Mouse (Mus musculus): Measurements from ENCODE around the gene Platr17. TPM values are rescaled to one million over a fixed set of nuclear protein-coding genes. Genes with fewer than 3 reads are reported as not detected.
A peak's percentile ranks its signal among the peaks of the same experiment; 100 is the strongest.

The Platr17 gene
- total and polyA plus RNA-seq, 3 experiments, result not detected

DNA sequence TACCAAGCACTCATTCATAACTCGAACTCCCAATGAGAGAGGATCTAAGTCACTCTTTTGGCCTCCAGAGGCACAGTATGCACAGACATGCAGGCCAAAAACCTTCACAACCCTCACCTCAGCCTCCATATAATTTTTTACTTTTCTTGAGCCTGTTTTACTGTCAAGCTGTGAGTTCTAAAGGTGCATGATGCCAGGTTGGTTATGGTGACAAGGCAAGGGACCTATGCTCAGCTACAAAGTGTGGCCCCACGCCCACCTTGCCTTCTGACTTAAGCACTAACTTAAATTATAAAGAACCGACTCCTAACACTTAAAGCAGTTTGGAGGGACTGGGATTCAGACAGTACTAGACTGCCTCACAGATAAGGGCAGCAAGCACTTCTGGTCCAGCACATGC lies 48.4 kb downstream of the Platr17 start:
- H3K27me3 ChIP-seq (ENCODE audit: control insufficient read depth, insufficient read depth, low read length), result no peaks in the 10 kb centered on the region
- no peak for DNase-seq
- H3K9ac ChIP-seq (ENCODE audit: low read depth, low read length), result no peak overlapping the region
- no peak overlapping the region for H3K4me3 ChIP-seq
- TF ChIP-seq CTCF (IDR thresholded peaks at IDR 0.05) (no peak), POLR2A (IDR thresholded peaks at IDR 0.05; ENCODE audit: insufficient read depth, low read depth, low read length) (no peak), EP300 (IDR thresholded peaks at IDR 0.05; ENCODE audit: insufficient read depth, low read depth, low read length) (no peak)
- H3K27ac ChIP-seq, result no peak overlapping the region
- peaks cover 7% of the 10 kb centered on the region for H3K4me1 ChIP-seq (ENCODE audit: control insufficient read depth, insufficient read depth, low read length)
- H3K36me3 ChIP-seq (ENCODE audit: control insufficient read depth, insufficient read depth, low read length), result peaks cover 3% of the 10 kb centered on the region; the same call in 1 of the 2 replicates
- 71% methylated on average over 3 of the region's 3 CpGs for WGBS
- no peaks in the 10 kb centered on the region for H3K79me2 ChIP-seq (replicated peaks; ENCODE audit: control insufficient read depth, insufficient read depth, low read length)
- intact Hi-C loops (cut with DNase I), result no loop called here

DNA sequence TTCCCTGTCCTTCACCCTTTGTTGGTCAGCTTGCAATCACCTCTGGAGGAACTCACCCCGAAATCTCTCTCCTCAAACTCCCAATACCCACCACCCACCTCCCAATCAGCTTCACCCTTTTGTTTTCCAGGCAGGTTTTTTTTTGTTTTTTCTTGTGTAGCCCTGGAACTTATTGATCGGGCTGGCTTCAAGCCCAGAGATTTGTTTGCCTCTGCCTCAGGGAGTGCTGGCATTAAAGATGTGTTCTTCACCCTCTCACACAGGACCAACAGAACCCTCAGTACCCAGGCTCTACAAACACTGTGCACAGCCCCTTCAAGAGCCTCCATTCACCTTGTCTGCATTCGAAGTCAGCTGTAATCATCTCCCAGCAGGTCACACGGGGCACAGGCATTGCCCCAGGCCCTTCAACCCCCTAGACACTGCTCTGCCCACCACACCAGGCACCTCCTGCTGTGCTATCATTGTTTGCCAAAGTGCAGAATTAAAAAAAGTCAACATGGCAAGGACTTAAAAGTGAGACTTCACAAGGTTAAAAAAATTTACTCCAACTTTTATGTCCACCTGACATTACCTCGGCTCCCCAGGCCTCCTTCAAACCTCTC lies 49.1 kb downstream of the Platr17 start:
- Histone ChIP-seq H3K27ac (no peak overlapping the region; the same call in 1 of the 2 replicates), H3K36me3 (ENCODE audit: control insufficient read depth, insufficient read depth, low read length) (peaks cover 3% of the 10 kb centered on the region; the same call in 1 of the 2 replicates), H3K27me3 (ENCODE audit: control insufficient read depth, insufficient read depth, low read length) (no peaks in the 10 kb centered on the region), H3K9ac (ENCODE audit: low read depth, low read length) (peak overlapping the region; percentile 19), H3K4me3 (no peak overlapping the region), H3K79me2 (replicated peaks; ENCODE audit: control insufficient read depth, insufficient read depth, low read length) (no peaks in the 10 kb centered on the region), H3K4me1 (ENCODE audit: control insufficient read depth, insufficient read depth, low read length) (peaks cover 7% of the 10 kb centered on the region)
- DNase-seq, result no peak
- intact Hi-C loops (cut with DNase I), result loop anchor here (2.0 kb wide), 1 partner anchor 73 kb away; no protein-coding TSS in a partner anchor
- TF ChIP-seq EP300 (IDR thresholded peaks at IDR 0.05; ENCODE audit: insufficient read depth, low read depth, low read length), result no peak
- no peak for TF ChIP-seq CTCF (IDR thresholded peaks at IDR 0.05)
- TF ChIP-seq POLR2A (IDR thresholded peaks at IDR 0.05; ENCODE audit: insufficient read depth, low read depth, low read length), result no peak
- whole genome bisulfite sequencing, result 36% methylated on average over 5 of the region's 5 CpGs

DNA sequence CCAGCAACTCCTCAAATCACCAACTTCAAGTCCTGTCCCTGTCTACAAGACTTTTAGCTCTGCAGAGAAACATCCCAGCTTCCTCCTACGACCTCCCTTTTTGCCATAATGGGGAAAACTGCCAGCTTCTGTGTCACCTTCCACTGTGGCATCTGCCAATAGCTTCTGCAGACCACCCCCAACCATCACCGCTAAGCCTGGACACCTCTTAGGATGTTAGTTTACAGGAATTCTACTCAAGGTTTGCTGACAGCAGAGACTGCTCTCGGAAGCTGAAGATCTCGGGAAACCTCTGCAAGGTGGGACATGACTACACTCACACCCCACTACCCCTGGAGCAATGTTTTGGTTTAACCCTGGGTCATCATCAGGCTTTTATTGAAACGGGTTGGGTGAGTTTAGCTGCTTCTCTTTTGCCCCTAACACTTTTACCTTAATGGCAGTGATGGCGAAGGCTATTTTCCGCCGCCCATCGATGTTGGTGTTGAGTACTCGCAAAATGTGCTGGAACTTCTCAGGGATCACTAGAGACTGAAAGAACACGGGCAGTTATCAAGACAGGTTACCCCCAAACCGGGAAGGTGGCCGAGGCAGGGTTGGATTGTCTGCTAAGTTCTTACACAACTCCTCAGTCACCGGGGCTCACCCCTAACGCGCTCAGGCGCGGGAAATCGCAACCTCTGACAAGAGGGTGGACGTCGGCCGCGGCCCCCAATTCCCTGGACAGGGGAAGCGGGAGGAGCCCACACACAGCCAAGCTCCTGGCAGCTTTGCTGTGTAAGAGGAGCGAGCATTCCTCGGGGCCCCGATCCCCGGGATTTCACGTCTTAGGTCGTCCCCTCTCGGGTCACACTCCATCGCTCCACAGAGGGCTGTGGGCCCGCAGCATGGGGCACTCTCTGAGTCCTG lies 50.0 kb downstream of the Platr17 start:
- TF ChIP-seq EP300 (IDR thresholded peaks at IDR 0.05; ENCODE audit: insufficient read depth, low read depth, low read length) (no peak), POLR2A (IDR thresholded peaks at IDR 0.05; ENCODE audit: insufficient read depth, low read depth, low read length) (no peak), CTCF (IDR thresholded peaks at IDR 0.05) (no peak)
- peak in 1 of 2 experiments; percentile 16 for DNase-seq
- Histone ChIP-seq H3K4me3 (peak overlapping the region; percentile 99), H3K27me3 (ENCODE audit: control insufficient read depth, insufficient read depth, low read length) (no peaks in the 10 kb centered on the region), H3K9ac (ENCODE audit: low read depth, low read length) (peak overlapping the region; percentile 86), H3K27ac (peak overlapping the region; percentile 94), H3K79me2 (replicated peaks; ENCODE audit: control insufficient read depth, insufficient read depth, low read length) (no peaks in the 10 kb centered on the region), H3K36me3 (ENCODE audit: control insufficient read depth, insufficient read depth, low read length) (peaks cover 3% of the 10 kb centered on the region; the same call in 1 of the 2 replicates), H3K4me1 (ENCODE audit: control insufficient read depth, insufficient read depth, low read length) (peaks cover 7% of the 10 kb centered on the region)
- intact Hi-C loops (cut with DNase I), result loop anchor here (1.0 to 2.0 kb wide), 2 partner anchors 15 to 72 kb away; partner anchors contain the start of genes Pfdn6 and Wdr46
- WGBS, result under 1% methylated on average over 33 of the region's 33 CpGs

DNA sequence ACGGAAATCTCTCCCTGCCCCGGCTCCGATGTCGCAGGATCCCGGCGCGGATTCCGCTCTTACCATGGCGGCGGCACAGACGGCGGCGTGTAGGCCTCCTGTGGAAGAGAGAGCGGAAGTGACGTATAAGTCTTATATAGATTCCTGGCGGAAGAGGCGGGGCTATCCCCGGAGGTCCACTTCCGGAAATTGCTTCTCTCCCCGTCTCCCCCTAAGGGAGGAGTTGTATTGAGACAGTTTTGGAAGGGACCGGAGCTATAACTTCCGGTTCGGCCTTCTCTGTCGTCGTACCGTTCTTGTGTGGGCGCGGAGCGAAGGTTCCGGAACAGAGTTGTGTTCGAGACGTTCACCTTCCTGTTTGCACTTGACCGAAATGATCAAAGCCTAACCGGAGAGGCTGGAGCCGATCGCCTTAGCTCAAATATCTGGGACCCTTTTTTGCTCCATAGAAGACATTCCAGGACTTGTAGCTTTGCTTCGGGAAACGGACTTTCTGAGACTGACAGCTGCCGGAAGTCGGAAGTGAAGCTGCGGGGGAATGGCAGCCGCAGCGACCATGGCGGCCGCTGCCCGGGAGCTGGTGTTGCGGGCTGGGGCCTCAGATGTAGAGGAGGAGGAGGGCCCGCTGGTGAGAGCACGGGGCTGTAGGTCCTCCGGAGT lies 50.8 kb downstream of the Platr17 start, which contains the start of the genes Vps52 and Rps18:
TSS of gene Vps52 (plus strand) at position 258 of the 660 bp plus-strand sequence.
TSS of gene Rps18 (minus strand) at position 447 of the 660 bp plus-strand sequence.
- H3K79me2 ChIP-seq (replicated peaks; ENCODE audit: control insufficient read depth, insufficient read depth, low read length), result no peaks in the 10 kb centered on the region
- H3K4me1 ChIP-seq (ENCODE audit: control insufficient read depth, insufficient read depth, low read length), result peaks cover 5% of the 10 kb centered on the region; the same call in 1 of the 2 replicates
- DNase-seq, result peak; percentile 94 to 96
- intact Hi-C loops (cut with DNase I), result loop anchor here (1.0 to 2.0 kb wide), 2 partner anchors 15 to 71 kb away; partner anchors contain the start of genes Pfdn6 and Wdr46
- peak within 1 kb of the TSS; percentile 86 for H3K9ac ChIP-seq (ENCODE audit: low read depth, low read length)
- no peaks in the 10 kb centered on the region for H3K27me3 ChIP-seq (ENCODE audit: control insufficient read depth, insufficient read depth, low read length)
- WGBS, result under 1% methylated on average over 50 of the region's 50 CpGs
- H3K27ac ChIP-seq, result peak within 1 kb of the TSS; percentile 94
- peak within 1 kb of the TSS; percentile 99 for H3K4me3 ChIP-seq
- TF ChIP-seq POLR2A (IDR thresholded peaks at IDR 0.05; ENCODE audit: insufficient read depth, low read depth, low read length) (peak; percentile 96), CTCF (IDR thresholded peaks at IDR 0.05) (peak; percentile 49), EP300 (IDR thresholded peaks at IDR 0.05; ENCODE audit: insufficient read depth, low read depth, low read length) (peak; percentile 72)
- peaks cover 3% of the 10 kb centered on the region; the same call in 1 of the 2 replicates for H3K36me3 ChIP-seq (ENCODE audit: control insufficient read depth, insufficient read depth, low read length)

Small RNA genes within 50 kb of the gene (microRNA-seq; reads per million reads assigned to microRNA genes)
- 0 reads per million in 2 experiments for gene Gm27740

Other genes starting within 250 kb of the Platr17 start
- 10 to 100 TPM; 87.9 to 89.9 TPM for gene Hnrnpm, start 218.3 kb upstream of the Platr17 start, total RNA-seq (2021)
- gene Hnrnpm, start 218.3 kb upstream of the Platr17 start, polyA plus RNA-seq (2012; rRNA removed), result 36.2 and 51.2 TPM in 2 replicates
- 100 to 1,000 TPM; 136 to 182 TPM for gene March2, start 186.5 kb upstream of the Platr17 start, total RNA-seq (2021)
- gene March2, start 186.5 kb upstream of the Platr17 start, polyA plus RNA-seq (2012; rRNA removed), result 146 and 147 TPM in 2 replicates
- 100 to 1,000 TPM; 238 to 272 TPM for gene Rab11b, start 144.6 kb upstream of the Platr17 start, total RNA-seq (2021)
- 388 and 477 TPM in 2 replicates for gene Rab11b, start 144.6 kb upstream of the Platr17 start, polyA plus RNA-seq (2012; rRNA removed)
- gene Angptl4, start 123.3 kb upstream of the Platr17 start, total RNA-seq (2021), result 1 to 10 TPM; 4.7 to 7.2 TPM
- gene Angptl4, start 123.3 kb upstream of the Platr17 start, polyA plus RNA-seq (2012; rRNA removed), result 13.2 and 18.9 TPM in 2 replicates
- gene Kank3, start 94.6 kb upstream of the Platr17 start, total RNA-seq (2021), result 10 to 100 TPM; 54.6 to 61.0 TPM
- 139 and 168 TPM in 2 replicates for gene Kank3, start 94.6 kb upstream of the Platr17 start, polyA plus RNA-seq (2012; rRNA removed)
- gene Rps28, start 80.6 kb upstream of the Platr17 start, total RNA-seq (2021), result 100 to 1,000 TPM; 683 to 757 TPM
- 329 and 480 TPM in 2 replicates for gene Rps28, start 80.6 kb upstream of the Platr17 start, polyA plus RNA-seq (2012; rRNA removed)
- gene Ndufa7, start 80.6 kb upstream of the Platr17 start, total RNA-seq (2021), result 100 to 1,000 TPM; 609 to 707 TPM
- 755 and 759 TPM in 2 replicates for gene Ndufa7, start 80.6 kb upstream of the Platr17 start, polyA plus RNA-seq (2012; rRNA removed)
- 10 to 100 TPM; 27.8 to 34.3 TPM for gene Cd320, start 62.0 kb upstream of the Platr17 start, total RNA-seq (2021)
- gene Cd320, start 62.0 kb upstream of the Platr17 start, polyA plus RNA-seq (2012; rRNA removed), result 36.1 and 46.9 TPM in 2 replicates
- gene Gm7029, start 31.3 kb upstream of the Platr17 start, total RNA-seq (2021), result not detected
- not detected in 2 replicates for gene Gm7029, start 31.3 kb upstream of the Platr17 start, polyA plus RNA-seq (2012; rRNA removed)
- gene Kifc1, start 14.5 kb upstream of the Platr17 start, total RNA-seq (2021), result under 1 TPM; 0.57 to 0.66 TPM
- gene Kifc1, start 14.5 kb upstream of the Platr17 start, polyA plus RNA-seq (2012; rRNA removed), result 0.59 and 0.94 TPM in 2 replicates
- 10 to 100 TPM; 11.5 to 16.4 TPM for gene Daxx, start 4.3 kb downstream of the Platr17 start, total RNA-seq (2021)
- gene Daxx, start 4.3 kb downstream of the Platr17 start, polyA plus RNA-seq (2012; rRNA removed), result 18.5 and 20.5 TPM in 2 replicates
- gene Tapbp, start 10.8 kb downstream of the Platr17 start, total RNA-seq (2021), result 100 to 1,000 TPM in 1 of 2 experiments, 10 to 100 TPM in 1; 98.9 to 124 TPM
- 62.5 and 75.7 TPM in 2 replicates for gene Tapbp, start 10.8 kb downstream of the Platr17 start, polyA plus RNA-seq (2012; rRNA removed)
- gene Zbtb22, start 10.8 kb downstream of the Platr17 start, total RNA-seq (2021), result 10 to 100 TPM; 13.7 to 18.8 TPM
- gene Zbtb22, start 10.8 kb downstream of the Platr17 start, polyA plus RNA-seq (2012; rRNA removed), result 24.6 and 26.8 TPM in 2 replicates
- gene Rgl2, start 24.4 kb downstream of the Platr17 start, total RNA-seq (2021), result 10 to 100 TPM; 33.2 to 36.0 TPM
- 89.1 and 101 TPM in 2 replicates for gene Rgl2, start 24.4 kb downstream of the Platr17 start, polyA plus RNA-seq (2012; rRNA removed)
- gene Pfdn6, start 35.2 kb downstream of the Platr17 start, total RNA-seq (2021), result 10 to 100 TPM; 77.7 to 81.0 TPM
- gene Pfdn6, start 35.2 kb downstream of the Platr17 start, polyA plus RNA-seq (2012; rRNA removed), result 28.0 and 29.6 TPM in 2 replicates
- 10 to 100 TPM in 1 of 2 experiments, 1 to 10 TPM in 1; 8.8 to 10.0 TPM for gene Wdr46, start 35.5 kb downstream of the Platr17 start, total RNA-seq (2021)
- 8.7 and 9.1 TPM in 2 replicates for gene Wdr46, start 35.5 kb downstream of the Platr17 start, polyA plus RNA-seq (2012; rRNA removed)
- 1 to 10 TPM; 1.8 to 1.9 TPM for gene B3galt4, start 46.4 kb downstream of the Platr17 start, total RNA-seq (2021)
- 2.4 and 3.4 TPM in 2 replicates for gene B3galt4, start 46.4 kb downstream of the Platr17 start, polyA plus RNA-seq (2012; rRNA removed)
- gene Vps52, start 50.7 kb downstream of the Platr17 start, total RNA-seq (2021), result 10 to 100 TPM; 38.1 to 39.1 TPM
- 47.8 and 56.4 TPM in 2 replicates for gene Vps52, start 50.7 kb downstream of the Platr17 start, polyA plus RNA-seq (2012; rRNA removed)
- 100 to 1,000 TPM; 364 to 420 TPM for gene Rps18, start 50.9 kb downstream of the Platr17 start, total RNA-seq (2021)
- 180 and 194 TPM in 2 replicates for gene Rps18, start 50.9 kb downstream of the Platr17 start, polyA plus RNA-seq (2012; rRNA removed)
- 100 to 1,000 TPM; 103 to 117 TPM for gene H2-K1, start 95.2 kb downstream of the Platr17 start, total RNA-seq (2021)
- 655 and 1,075 TPM in 2 replicates for gene H2-K1, start 95.2 kb downstream of the Platr17 start, polyA plus RNA-seq (2012; rRNA removed)
- 10 to 100 TPM; 13.0 to 13.1 TPM for gene Ring1, start 119.5 kb downstream of the Platr17 start, total RNA-seq (2021)
- gene Ring1, start 119.5 kb downstream of the Platr17 start, polyA plus RNA-seq (2012; rRNA removed), result 18.6 and 20.8 TPM in 2 replicates
- 100 to 1,000 TPM; 112 to 138 TPM for gene H2-Ke6, start 122.9 kb downstream of the Platr17 start, total RNA-seq (2021)
- gene H2-Ke6, start 122.9 kb downstream of the Platr17 start, polyA plus RNA-seq (2012; rRNA removed), result 87.0 and 91.6 TPM in 2 replicates
- gene Slc39a7, start 126.5 kb downstream of the Platr17 start, total RNA-seq (2021), result 10 to 100 TPM; 76.0 to 79.8 TPM
- gene Slc39a7, start 126.5 kb downstream of the Platr17 start, polyA plus RNA-seq (2012; rRNA removed), result 64.0 and 72.5 TPM in 2 replicates
- gene Rxrb, start 126.7 kb downstream of the Platr17 start, total RNA-seq (2021), result 10 to 100 TPM; 39.1 to 42.4 TPM
- gene Rxrb, start 126.7 kb downstream of the Platr17 start, polyA plus RNA-seq (2012; rRNA removed), result 38.8 and 41.3 TPM in 2 replicates
- 1 to 10 TPM in 1 of 2 experiments, under 1 TPM in 1; 0.89 to 1.8 TPM for gene Col11a2, start 134.3 kb downstream of the Platr17 start, total RNA-seq (2021)
- gene Col11a2, start 134.3 kb downstream of the Platr17 start, polyA plus RNA-seq (2012; rRNA removed), result 0.98 and 1.7 TPM in 2 replicates
- gene H2-Oa, start 187.2 kb downstream of the Platr17 start, total RNA-seq (2021), result under 1 TPM; 0.20 to 0.29 TPM
- 0.79 and 3.2 TPM in 2 replicates for gene H2-Oa, start 187.2 kb downstream of the Platr17 start, polyA plus RNA-seq (2012; rRNA removed)
- gene H2-DMa, start 214.4 kb downstream of the Platr17 start, total RNA-seq (2021), result 1 to 10 TPM; 4.0 to 7.5 TPM
- 12.2 and 21.3 TPM in 2 replicates for gene H2-DMa, start 214.4 kb downstream of the Platr17 start, polyA plus RNA-seq (2012; rRNA removed)
- 10 to 100 TPM; 67.6 to 71.1 TPM for gene Brd2, start 217.5 kb downstream of the Platr17 start, total RNA-seq (2021)
- 78.9 and 118 TPM in 2 replicates for gene Brd2, start 217.5 kb downstream of the Platr17 start, polyA plus RNA-seq (2012; rRNA removed)
- 1 to 10 TPM; 2.1 to 2.3 TPM for gene H2-DMb2, start 238.2 kb downstream of the Platr17 start, total RNA-seq (2021)
- gene H2-DMb2, start 238.2 kb downstream of the Platr17 start, polyA plus RNA-seq (2012; rRNA removed), result 2.3 and 7.6 TPM in 2 replicates
- 1 to 10 TPM; 1.6 to 2.2 TPM for gene H2-DMb1, start 247.9 kb downstream of the Platr17 start, total RNA-seq (2021)
- gene H2-DMb1, start 247.9 kb downstream of the Platr17 start, polyA plus RNA-seq (2012; rRNA removed), result 8.9 and 19.1 TPM in 2 replicates

All from heart, adult 2 months (tissue).